Mouse (Mus musculus) right cerebral cortex, postnatal 36 days (tissue): ENCODE results near the gene Cdk6.
"Not testable (repeated sequence)": the region's sequence is repeated elsewhere in the genome, so short reads cannot be mapped to it uniquely, and the experiment has no call there.

Experiments used
- DNase-seq, 2 experiments: peaks; one replicate each; pipeline ENCODE4 v3.0.0; 2022; ENCODE audit warnings: low spot score in 2 of 2, mixed read lengths in 1 of 2

Cdk6 gene

DNA sequence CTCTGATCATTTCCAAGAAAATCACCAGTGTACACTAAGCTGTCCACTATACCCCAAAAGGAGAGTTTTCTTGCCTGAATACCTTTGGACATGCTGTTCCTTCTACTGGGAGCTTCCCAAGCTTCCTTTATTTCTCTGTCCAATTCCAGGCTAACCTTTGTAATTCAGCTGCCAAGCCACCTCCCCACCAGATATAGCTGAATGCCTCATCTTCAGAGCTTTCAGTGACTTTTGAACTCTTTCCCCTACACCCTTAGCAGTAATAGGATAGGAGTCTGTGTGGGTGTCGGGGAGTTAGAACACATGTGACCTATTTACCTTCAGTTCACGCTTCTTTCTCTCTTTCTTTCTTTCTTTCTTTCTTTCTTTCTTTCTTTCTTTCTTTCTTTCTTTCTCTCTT, 34.9 kb downstream of the Cdk6 start:
- DNase-seq, result no peak

DNA sequence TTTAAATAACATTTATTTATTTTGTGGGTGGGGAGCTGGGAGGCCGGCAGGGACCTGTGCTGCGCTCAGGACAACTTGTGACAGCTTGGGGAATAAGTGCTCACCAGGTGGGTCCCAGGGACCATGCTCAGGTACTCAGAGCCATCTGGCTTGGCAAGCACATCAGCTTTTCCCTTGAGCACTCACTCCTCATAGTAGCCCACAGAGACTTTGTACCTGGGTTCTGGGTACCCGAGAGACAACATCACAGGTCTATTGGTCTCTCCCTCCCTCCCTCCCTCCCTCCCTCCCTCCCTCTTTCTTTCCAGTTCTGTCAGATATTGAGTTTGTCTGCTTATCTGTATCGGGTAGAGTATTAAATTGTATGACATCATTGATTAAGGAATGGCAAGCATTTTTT, 38.0 kb downstream of the Cdk6 start:
- no peak for DNase-seq

DNA sequence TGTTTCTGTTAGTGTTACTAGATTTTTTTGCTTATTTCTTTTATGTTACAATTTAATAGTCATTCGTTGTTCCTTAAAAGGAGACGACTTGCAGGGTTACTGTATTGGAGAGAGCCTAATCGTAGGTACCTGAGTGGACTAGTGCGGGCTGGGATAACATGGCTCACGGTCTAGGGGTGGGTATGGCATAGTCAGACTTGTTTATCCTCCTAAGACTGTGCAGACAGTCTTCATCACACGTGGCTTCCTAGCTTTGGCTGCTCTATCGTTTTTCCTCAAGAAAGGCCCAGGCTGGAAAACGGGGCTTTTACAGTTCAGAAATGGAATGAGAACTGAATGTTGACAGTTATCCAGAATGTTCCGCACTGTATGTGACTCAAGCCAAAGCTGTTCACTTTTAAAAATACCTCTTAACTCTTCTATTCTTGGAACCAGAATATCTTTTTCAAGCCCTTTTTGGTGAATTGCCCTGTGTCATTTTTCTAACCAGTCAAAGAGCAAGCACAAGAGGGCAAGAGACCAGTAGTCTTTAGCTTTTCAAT, 39.5 kb downstream of the Cdk6 start:
- DNase-seq, result no peak

DNA sequence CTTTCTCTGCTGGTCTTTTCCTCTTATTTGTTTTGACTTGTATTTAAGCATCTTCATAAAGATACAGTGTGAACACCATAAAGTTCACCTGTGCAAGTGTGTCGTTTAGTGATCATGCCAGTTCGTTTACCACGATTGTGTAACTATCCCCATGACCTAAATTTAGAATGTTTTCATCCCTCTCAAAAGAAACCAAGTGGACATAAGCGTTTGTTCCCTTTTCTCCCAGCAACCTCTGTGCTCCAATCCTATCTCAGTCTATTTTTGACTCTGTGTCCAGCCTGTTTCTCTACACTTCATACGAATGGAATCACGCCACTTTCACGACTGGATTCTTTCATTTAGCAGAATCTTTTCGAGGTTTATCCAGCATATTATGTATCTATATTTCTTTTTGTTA, 40.5 kb downstream of the Cdk6 start:
- no peak for DNase-seq

DNA sequence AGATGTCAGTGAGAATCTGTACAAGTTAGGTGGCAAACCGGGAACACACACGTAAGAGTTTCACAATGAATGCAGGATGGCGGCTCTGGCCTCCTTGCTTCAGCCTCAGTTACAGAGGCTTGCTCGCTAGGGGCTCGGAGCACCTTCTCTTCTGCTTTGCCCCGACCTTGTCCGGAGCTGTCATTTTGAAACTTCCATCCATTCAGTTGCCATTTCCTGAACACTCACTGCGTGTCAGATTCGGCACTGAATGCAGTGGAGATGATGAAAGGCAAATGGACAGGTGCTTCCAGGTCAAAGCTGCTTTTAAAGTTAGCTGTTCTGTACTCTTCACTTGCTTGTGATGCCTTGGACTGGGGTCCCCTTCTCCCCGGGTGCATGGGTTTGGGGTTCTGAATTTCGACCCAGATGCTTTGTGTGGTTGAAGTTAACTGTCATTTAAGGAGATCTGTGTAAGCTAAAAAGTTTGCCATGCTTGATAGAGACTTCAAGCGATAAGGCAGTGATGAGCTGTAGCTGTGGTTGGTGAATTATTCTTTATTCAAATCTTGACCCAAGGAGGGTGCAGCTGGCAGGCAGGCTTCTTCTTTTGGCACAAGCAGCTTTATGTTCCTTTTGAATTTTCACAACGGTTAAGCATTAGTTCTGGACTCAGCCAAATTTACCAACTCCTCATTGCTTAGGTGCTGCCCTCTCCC, 41.2 kb downstream of the Cdk6 start:
- no peak for DNase-seq

DNA sequence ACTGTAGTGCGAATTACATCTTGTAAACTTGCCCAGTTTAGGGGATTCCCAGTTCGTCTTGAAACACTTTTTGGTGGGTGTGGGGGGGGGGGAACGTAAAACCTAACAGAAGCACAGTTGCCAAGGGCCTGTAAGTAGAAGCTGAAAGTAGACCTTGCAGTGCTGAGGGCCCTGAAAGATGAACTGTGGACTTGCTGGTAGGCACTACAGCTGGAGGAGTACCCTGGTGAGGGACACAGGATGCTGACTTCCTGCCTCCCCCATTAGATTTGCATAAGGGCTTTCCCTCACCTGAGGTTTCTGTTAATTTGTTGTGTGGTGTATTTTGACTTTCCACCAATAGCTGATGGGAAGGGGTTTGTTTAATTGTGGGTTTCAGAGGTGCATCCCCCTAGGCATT, 42.3 kb downstream of the Cdk6 start:
- DNase-seq, result no peak

DNA sequence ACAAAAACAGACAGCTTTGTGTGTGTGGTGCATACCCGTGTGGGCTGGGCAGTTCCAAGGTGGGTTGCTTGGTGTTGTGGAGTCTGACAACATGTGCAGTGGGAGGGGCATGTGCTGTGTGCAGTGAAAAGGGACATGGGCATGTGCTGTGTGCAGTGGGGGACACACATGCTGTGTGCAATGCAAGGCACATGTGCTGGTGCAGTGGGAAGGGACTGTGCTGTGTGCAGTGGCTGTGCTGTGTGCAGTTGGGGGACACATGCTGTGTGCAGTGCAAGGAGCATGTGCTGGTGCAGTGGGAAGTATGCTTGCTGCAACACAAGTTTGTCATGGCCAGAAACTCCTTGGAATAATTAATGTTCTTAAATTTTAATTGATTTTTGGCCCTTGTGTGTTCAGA, 43.8 kb downstream of the Cdk6 start:
- DNase-seq, result no peak

DNA sequence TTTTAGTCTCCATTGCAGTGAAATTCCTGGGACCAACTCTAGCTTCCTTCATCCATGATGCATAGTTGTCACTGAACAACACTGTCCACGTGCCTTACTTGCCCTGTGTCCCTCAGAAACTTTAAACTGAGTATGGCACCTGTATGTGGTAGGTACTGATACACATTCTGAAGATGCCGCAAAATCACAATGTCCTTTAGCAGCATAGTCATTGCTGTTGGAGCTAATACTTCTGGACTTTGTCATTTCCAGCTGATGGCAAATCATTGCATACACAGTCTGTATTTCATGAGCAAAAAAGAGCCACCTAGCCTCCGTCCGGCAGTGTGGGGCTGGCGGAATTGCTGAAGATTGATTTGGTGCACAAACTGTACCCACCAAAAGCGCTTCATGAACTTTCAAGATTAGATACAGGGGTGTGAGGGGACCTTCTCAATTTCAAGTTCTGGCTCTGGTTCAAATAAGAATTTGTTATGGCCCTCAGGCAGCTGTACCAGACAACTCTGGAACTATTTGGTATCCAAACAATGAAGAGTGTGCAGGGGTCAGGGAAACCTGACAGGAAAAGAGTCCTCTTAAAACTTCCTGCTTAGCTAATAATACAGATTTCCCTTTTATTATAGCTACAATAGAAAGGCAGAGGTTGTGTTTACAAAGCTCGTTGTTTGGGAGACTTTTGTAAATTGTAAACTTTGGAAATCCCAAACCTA, 44.9 kb downstream of the Cdk6 start:
- DNase-seq, result no peak

DNA sequence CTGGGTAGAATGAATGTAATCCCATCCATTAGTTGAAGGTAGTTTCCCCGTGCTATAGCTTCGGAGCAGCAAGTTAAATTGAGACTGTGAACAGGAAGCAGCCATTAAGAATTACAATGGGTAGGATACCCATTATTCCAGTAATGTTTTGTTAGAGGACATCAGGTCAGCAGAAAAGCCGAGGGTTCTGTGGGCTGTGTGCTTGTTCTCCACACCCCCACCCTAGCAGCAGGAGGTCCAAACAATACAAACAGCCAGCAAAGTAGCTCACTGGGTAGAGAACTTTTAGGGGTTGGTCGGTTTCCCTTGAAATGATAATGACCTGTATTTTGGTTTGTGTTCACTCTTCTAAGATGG, 45.4 kb downstream of the Cdk6 start:
- no peak for DNase-seq

DNA sequence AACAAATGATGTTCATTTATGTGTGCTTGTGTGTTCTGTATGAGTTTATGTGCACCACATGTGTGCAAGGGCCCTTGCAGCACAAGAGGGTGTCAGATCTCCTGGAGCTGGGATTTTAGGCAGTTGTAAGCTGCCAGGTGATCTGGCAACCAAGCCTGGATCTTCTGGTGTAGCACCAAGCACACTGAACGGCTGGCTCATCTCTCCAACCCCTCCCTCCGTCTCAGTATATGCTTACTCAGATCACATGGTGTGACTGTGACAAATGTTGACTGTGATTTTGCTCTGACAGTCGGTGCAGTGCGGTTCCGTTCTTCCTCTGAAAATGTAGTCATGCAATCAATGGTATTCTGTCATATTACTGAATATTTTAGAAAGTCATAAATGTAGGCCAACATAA, 45.9 kb downstream of the Cdk6 start:
- DNase-seq, result no peak

DNA sequence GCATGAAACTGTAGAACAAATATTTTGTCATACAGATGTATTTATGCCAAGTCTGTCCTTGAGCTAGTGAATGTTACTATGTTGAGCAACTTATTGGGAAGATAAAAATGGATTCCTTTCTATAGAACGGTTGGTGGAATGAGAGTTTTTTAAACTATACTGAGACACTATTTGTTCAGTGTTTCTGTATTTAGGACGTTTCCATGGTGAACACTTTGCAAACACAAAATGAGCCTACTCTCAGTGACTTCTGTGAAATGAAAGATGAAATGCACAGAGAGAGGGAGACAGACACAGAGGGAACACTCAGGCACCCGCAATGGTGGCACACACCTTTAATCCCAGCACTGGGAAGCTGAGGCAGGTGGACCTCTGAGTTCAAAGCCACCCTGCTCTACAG, 51.6 kb downstream of the Cdk6 start:
- no peak for DNase-seq

DNA sequence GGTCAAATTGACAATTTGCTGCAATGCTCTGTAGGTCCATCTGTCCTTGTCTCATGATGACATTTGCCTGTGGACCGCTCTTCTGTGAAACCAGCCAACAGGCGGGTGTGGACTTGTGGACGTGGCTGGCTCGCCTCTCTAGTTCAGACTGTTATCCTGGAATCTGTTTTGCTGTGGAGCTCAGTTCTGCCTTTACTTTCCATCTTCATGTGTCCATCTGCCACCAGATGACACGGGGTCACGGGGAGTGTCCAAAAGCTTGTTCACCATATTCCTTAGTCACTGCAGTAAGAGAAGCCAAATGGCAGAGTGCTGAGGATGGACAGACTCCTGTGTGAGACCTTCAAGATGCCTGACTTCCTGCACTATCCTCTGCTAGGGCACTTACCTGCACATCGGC, 52.9 kb downstream of the Cdk6 start:
- DNase-seq, result no peak

DNA sequence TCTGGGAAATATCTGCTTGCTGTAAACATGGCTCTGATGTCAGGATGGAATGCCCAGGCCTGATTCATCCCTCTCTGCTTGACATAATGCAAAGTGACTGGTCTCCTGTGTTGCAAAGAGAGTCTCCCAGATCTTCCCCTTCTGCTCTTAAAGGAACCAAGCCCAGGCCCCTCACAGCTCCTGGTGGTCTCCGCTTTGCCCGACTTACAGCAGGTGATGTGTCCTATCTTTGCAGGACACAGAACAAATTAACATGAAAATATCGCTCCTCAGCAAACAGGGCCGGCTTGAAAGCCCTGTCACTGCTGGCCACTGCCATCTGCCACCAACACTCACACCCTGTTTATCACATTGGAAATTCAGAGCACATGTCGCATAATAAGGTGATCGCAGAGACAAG, 53.7 kb downstream of the Cdk6 start:
- DNase-seq, result no peak

DNA sequence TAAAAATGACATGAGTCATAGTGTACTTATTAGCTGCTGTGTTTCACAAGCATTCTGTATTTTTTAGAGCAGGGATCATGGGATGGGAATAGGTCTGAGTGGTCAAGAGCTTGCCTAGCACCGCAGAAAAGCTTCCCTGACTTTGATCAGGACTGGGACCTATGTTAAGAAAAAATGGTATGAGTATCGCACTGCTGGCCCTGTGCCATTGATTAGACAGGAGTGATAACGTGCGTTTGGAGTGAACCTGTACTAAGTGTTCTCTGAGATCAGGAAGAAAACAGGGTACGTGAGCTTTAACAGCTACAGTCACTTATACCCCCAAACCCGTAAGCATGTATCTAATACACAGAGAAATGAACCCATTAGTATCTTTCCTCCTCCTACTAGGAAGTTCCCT, 54.9 kb downstream of the Cdk6 start:
- no peak for DNase-seq

DNA sequence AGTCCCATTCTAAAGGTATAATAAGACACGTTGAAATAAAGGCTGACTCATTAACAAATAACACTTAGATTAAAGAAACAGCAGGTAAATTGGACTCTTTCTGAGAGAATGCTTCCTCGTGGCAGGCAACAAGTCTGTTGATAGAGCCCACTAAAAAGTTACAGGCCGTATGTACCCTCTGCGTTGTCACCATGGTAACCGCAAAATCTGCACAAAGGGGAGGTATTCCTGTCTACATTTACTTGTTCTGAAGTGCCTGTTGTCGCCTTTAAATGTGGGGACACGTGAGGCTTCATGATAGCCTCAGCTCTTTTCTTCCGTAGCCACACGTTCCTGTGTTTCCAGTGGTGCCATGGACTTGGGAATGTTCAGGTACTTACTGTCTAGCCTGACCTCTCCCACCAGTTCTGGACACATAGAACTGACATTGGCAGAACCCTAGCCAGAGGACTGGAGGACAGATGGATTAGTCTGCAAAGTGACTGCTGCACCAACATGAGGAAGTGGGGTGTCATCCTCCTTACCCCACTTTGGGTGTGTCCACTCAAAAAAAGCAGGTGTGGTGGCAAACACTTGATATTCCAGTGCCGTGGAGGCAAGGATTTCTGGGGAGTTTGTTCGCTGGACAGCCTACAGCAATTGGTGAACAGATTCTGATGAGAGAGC, 55.8 kb downstream of the Cdk6 start:
- no peak for DNase-seq

DNA sequence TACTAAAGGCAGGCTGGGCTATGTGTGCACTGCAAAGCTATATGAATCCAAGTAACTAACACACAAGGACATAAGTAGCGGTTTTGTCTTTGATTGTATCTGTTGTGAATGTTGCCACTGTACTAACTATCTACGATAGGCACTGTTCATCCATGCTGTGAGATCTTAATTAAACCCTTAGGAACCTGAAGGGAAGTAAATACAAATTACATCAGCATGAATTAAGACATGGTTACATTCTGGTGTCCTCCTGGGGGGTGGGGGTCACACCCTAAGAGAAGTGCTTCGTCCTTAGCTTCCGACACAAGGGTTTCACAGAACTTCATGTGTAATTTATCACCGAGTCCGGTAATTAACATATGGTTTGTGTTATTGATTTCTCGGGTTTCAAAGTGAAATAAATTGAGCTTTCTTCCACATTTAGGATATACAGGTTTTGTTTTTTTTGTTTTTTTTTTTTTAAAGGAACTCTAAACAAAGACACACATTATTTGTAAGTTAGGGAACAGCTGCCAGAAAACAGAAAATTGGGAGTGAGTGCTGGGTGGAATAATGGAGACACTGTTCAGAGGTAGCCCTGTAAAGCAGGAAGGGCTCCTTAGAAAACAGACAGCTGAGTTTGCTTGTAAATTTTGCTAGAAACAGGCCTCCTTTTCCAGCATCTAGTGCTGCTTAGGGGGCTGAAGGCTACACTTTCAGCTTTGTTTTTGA, 58.7 kb downstream of the Cdk6 start:
- no peak for DNase-seq

DNA sequence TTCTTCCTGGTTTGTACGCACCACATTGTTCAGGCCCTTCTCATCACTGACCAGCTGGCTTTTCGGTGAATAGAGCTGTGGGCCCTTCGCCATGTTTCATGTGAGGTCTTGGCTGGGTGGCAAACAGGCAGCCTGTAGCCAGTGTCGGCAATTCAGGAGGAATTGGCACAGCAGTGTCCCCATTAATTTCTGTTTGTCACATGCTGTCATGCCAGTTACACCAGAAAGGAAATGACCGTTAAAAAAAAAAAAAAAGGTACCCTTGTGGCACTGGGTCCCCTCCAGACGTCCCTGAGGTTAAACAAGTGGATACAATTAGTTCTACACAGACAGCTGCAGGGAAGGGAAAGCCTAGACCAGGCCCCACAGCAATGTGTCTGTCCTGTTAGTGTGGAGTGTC, 63.8 kb downstream of the Cdk6 start:
- DNase-seq, result no peak

DNA sequence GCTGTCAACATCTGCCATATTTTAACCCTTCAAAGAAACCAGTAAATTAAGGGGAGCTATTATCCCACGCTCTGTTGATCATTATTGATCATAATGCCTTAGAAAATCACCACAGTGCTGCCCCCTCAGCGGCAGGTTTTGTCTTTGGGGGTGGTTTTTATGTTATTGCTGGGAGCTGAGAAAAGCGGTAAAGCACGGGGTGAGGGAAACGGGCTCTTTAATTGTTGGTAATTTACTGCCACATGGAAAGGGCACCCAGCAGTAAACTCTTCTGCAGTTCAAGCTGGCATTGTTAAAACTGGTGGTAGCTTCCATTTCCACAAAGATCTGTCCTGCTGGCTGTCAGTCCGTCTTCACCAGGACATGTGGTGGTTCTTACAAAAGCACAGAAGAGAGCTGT, 64.2 kb downstream of the Cdk6 start:
- DNase-seq, result no peak

DNA sequence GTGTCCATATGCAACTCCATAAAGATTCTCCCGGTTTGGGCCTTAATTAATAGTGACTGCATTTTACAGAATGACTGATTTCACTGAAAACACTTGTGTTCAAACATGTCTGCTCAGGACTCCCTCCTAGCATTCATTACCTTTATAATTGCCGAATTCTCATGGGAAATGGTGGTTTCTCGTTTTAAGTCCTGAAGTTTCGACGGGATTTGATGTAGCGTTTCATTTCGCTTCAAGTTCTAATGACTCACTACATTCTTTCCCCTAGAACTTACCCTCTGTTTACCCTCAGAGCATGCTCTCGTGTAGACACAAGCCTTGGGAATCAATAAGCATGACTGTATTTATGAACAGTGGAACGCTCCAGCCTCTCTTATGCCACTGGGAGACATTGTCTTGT, 66.6 kb downstream of the Cdk6 start:
- DNase-seq, result no peak

DNA sequence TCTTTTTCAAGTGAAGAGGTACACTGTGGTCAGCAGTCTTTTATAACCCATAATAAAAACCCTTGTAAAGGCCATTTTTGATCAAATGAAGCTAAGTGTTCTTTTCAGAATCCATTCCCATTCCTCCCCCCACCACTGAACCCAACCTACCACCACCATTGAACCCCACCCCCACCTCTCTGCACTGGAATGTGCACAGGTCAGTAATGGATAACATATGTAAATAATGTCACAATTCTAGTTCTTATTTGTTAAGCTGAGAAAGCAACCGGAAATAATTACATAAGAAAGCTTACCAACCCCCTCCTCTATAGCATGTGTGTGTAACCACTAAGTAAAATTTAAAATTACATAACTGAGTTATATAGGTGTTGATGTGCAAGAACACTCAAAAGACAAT, 76.9 kb downstream of the Cdk6 start:
- not testable (repeated sequence) for DNase-seq

DNA sequence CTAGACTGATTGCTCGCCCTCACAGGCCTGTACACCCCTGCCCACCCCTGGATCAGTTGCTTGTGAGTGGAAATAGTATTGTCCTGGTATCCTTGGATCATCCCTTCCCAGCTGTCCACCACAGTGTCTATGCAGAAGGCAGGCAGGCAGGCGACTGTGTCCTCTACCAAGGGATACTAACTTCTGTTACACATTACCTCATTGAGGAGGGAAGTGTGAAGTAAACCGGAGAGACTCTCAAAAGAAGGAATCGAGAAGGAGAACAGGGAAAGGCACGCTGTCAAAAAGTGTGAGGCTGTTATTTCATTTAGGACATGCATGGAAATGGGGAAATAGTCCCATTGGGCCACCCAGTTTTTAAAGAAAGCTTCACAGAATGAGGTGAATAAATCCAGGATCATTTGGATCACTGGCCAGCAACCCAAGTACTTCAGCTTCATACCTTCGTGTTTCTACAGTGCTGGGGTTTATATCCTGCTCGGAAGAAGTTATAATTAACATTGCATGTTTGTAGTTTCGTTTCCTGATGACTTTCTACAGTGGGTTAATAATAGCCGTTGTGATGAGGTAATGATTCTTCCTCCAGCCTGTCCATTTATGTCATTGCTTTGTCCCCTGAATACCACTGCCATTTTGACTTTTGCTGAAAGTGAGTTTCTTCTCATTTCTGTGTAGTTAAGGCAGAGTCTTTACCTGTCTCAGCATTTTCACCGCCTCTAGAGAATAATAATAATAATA, 79.0 kb downstream of the Cdk6 start:
- DNase-seq, result no peak

DNA sequence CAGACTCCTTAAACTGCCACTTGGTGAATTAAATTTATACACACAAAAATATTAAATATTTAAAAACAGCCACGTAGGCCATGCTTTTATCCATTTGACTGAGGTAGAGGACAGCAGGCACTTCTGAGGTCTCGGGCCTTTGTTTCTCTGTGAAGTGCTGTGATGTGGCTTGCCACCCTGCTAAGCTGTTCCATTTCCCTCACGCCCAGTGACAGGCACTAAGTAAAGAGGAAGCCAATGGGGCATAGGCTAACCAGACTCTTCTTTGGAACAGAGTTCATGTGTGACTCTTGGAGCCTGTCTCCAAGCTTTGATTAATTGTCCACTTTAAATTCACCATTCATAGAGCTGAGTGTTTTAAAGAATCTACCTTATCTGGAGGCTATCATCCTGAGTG, 79.5 kb downstream of the Cdk6 start:
- DNase-seq, result no peak
